Mouse (Mus musculus): ENCODE results near the gene Rtp2.

Rtp2 gene

DNA sequence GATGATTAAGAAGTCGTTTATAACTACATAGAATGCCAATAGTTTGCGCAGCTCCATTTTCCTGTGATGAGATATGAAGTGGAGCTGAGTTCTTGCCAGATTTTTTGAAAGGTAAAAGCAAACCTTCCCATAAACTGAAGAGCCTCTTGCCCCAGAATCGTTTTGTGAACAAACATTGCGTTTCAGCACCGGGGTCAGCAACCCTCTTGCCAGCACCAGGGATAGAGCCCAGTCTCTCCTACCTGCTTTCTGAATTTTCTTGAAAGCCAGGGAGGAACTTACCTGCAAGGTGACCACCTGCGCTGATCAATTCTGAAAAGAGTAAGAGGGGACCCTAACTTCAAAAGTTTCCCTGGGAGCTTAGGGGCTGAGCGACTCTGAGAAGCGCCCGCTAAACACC, 42.0 kb downstream of the Rtp2 start:
- DNase-seq (ENCODE audit: low spot score): no peak

DNA sequence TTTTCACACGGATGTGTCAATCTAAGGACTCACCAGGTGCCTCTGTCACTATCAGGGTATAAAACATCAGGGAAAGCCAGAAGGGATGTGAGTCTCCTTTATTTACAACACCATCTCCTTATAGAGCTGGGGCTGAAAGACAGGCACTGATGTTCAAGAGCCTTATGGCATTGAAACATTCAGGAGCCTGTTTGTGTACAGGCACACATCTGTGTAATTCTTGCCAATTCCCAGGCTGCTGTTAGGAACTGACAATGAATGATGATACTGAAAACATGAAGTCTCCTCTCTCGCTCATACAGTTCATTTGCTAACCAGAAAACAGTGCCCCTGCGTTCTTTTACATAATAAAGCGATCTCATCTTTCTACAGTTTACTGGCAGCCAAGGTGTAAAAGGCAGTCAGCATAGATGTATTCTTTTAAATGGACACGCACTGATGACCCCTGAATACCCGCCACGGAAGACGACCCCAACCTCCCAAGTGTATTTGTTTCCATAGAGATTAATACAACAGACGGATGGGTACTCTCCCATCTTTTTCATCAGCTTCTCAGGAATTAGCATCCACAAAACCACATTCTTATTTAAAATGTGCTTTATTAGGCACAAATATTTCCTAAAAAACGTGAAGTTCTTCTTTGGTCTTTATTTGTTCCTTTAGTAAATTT, 44.1 kb downstream of the Rtp2 start:
- DNase-seq (ENCODE audit: low spot score): no peak

DNA sequence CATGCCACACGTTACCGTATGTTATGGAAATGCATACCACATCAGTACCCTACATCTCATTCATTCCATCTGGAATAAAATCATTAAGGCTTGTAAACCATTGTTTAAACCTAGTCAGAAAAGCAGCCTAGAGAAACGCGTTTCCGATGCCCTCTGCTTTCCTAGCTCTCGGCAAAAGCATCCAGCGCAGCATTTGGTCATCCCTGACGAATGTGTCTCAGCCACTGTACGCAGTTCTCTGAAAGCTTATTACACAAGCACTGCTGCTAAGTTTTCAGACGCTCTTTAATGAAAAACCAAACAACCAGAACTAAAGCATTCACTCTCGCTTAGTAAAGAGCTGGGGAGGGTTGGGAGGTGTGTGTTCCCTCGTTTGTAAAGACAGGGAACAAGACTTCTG, 47.1 kb downstream of the Rtp2 start:
- DNase-seq (ENCODE audit: low spot score): no peak

Data from ovary, adult 18-20 months (tissue).